Mouse (Mus musculus): Measurements from ENCODE around the gene Cryzl2.

Gene Cryzl2

GRCm38 (mm10) chr1:157526625-157527024 lies 68.2 kb downstream of the Cryzl2 start:
- DNase-seq (ENCODE audit: low spot score in 2 of 2): no peak

GRCm38 (mm10) chr1:157532826-157533460 lies 74.6 kb downstream of the Cryzl2 start:
- no peak for DNase-seq (ENCODE audit: low spot score in 2 of 2)

DNA sequence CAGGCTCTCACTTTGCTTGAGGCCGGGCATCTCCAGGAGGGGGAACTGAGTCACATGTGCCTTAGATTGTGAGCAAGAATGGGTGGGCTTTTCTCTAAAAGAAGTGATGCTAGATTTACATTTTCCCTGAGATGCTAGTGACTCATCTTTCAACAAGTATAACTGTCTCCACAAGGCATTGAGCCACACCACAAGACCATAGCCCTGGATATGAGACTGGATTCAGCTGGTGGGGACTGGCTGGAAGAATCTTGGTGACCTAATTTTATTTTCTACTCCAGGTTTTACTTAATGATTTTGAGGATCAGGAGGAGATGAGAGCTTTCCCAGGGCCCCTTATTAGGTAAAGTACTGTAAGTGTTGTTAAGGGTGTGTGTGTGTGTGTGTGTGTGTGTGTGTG lies 77.2 kb downstream of the Cryzl2 start:
- no peak for DNase-seq (ENCODE audit: low spot score in 2 of 2)

GRCm38 (mm10) chr1:157536471-157536870 lies 78.1 kb downstream of the Cryzl2 start:
- DNase-seq (ENCODE audit: low spot score in 2 of 2): peak; percentile 70 to 82

DNA sequence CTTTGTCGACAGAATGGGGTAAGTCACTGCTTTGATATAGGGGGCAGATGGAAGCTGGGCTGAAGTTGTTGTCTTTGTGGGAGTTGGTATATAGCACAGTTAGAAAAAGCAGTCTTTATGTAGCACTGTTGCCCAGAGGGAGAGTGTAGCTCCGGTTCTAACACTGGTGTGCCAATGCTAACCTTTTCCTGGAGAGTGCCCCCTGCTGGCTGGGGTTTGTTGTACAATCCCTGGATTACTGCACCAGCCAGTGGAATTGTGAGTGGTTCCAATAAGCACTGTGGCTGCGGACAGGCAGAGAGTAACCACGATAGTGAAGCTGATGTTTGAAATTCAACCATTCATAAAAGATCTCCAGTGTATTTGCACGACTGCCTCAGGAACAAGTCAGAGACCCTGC lies 79.3 kb downstream of the Cryzl2 start:
- peak; percentile 21 to 23 for DNase-seq (ENCODE audit: low spot score in 2 of 2)
